Mouse (Mus musculus) lung, embryonic 14.5 days (tissue): ENCODE measurements around the gene Atp6v0e. TPM values are rescaled to one million over a fixed set of nuclear protein-coding genes. Genes with fewer than 3 reads are reported as not detected.

ENCODE experiments used
- ATAC-seq: fragments of 200-750 bp; cut with Nextera tagmentation; 2 replicates; pipeline ENCODE4 v1.8.0; 2017; ENCODE audit warnings: mild to moderate bottlenecking, moderate TSS enrichment, moderate library complexity; ENCODE audit not compliant: insufficient read depth
- DNase-seq: peaks from one replicate; pipeline ENCODE4 v3.0.0-alpha.2; 2015
- H3K27ac ChIP-seq: fragments of 300-500 bp; sonication (generic); 2 replicates; pipeline ENCODE4 v1.5.1; 2014; ENCODE audit warnings: low read depth, mild to moderate bottlenecking, moderate library complexity
- H3K27me3 ChIP-seq: fragments of 300-500 bp; sonication (generic); 2 replicates; pipeline ENCODE4 v1.6.1; 2014; ENCODE audit warnings: low read length, control low read depth; ENCODE audit not compliant: insufficient read depth
- H3K36me3 ChIP-seq: fragments of 300-500 bp; sonication (generic); 2 replicates; pipeline ENCODE4 v1.6.1; 2014; ENCODE audit warnings: control low read depth; ENCODE audit not compliant: insufficient read depth
- H3K4me1 ChIP-seq: fragments of 300-500 bp; sonication (generic); 2 replicates; pipeline ENCODE4 v1.6.1; 2014; ENCODE audit warnings: antibody characterized with exemption, control low read depth; ENCODE audit not compliant: insufficient read depth
- H3K4me2 ChIP-seq: fragments of 300-500 bp; sonication (generic); 2 replicates; pipeline ENCODE4 v1.6.1; 2014; ENCODE audit warnings: mild to moderate bottlenecking
- H3K4me3 ChIP-seq: fragments of 300-500 bp; sonication (generic); 2 replicates; pipeline ENCODE4 v1.5.1; 2014; ENCODE audit warnings: low read depth, low read length
- H3K9ac ChIP-seq: fragments of 300-500 bp; sonication (generic); 2 replicates; pipeline ENCODE4 v1.6.1; 2014
- H3K9me3 ChIP-seq: fragments of 300-500 bp; sonication (generic); 2 replicates; pipeline ENCODE4 v1.6.1; 2016; ENCODE audit warnings: low read depth, low read length, control low read depth
- CTCF ChIP-seq: IDR thresholded peaks from 2 replicates; pipeline ENCODE4 v1.5.1; 2016; ENCODE audit warnings: antibody characterized with exemption, low read depth
- WGBS: fragments of 180-500 bp; shearing (Covaris S2); extraction: QIAGEN DNeasy Blood & Tissue Kit; methylation state at CpG from one replicate; pipeline ENCODE4 v1.1.7; 2014; 5-methylcytosine and 5-hydroxymethylcytosine counted together
- polyA plus RNA-seq: library from polyadenylated mRNA; unstranded; fragments of >200 nt; fragmentation: Nextera tagmentation; extraction: Ambion mirVana; gene quantifications from 2 replicates; pipeline ENCODE4 v1.2.1, GENCODE M21; 2014

Atp6v0e gene
- polyA plus RNA-seq, 1 experiment from 2014 or later, result 143 TPM

DNA sequence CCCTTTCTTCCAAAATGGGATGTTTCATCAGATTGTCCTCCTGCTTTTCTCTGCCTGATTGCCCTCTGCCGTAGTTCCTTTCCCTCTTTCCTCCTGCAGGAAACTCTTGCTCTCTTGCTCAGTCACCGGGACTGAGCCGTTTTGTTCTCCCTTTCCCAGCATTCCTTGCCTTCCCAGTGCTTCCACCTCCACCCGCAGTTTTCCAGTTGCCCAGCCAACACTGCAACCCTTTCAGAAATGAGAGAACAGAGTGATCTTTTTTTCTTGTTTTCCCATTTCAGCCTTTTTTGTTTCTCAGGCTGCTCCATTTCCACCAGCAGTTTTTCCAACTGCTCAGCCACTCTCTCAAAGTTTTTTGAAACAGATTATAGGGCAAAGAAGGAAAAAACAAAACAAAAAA, 8.2 kb downstream of the Atp6v0e start:
- H3K9ac ChIP-seq, result no peak overlapping the region
- DNase-seq, result no peak
- 66% methylated on average over 4 of the region's 4 CpGs for WGBS
- H3K4me2 ChIP-seq, result no peak overlapping the region
- H3K27me3 ChIP-seq, result no peaks in the 10 kb centered on the region
- H3K9me3 ChIP-seq, result no peaks in the 10 kb centered on the region
- no peak for TF ChIP-seq CTCF
- no peak for ATAC-seq
- no peaks in the 10 kb centered on the region for H3K36me3 ChIP-seq
- H3K27ac ChIP-seq, result no peak overlapping the region
- H3K4me1 ChIP-seq, result no peaks in the 10 kb centered on the region
- no peak overlapping the region for H3K4me3 ChIP-seq

DNA sequence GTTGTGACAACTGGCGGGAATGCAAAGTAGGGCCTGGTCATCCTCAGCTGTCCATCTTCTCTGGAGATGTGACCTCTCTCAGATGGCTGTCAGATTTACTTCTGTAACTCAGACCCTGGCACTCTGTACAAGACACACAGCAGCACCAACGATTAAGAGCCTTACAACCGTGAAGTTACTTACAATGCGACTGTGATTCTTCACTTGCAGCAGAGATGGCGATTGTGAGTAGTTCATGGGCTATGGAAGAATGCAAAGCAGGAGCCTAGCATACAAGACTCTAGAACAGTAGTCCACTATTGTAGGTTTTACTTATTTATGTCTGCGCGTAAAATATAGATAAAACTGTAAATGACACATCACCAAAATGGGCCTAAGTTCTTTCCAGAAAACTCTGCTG, 12.8 kb downstream of the Atp6v0e start:
- Histone ChIP-seq H3K4me2 (peak overlapping the region; percentile 77), H3K4me1 (peaks cover 6% of the 10 kb centered on the region; the same call in 1 of the 2 replicates), H3K27me3 (no peaks in the 10 kb centered on the region), H3K27ac (no peak overlapping the region), H3K4me3 (peak overlapping the region; percentile 80), H3K9me3 (no peaks in the 10 kb centered on the region), H3K9ac (peak overlapping the region; percentile 69), H3K36me3 (no peaks in the 10 kb centered on the region)
- no peak for TF ChIP-seq CTCF
- WGBS, result 15% methylated on average over 7 of the region's 7 CpGs
- no peak for DNase-seq
- ATAC-seq, result peak; percentile 25; the same call in 1 of the 2 replicates

DNA sequence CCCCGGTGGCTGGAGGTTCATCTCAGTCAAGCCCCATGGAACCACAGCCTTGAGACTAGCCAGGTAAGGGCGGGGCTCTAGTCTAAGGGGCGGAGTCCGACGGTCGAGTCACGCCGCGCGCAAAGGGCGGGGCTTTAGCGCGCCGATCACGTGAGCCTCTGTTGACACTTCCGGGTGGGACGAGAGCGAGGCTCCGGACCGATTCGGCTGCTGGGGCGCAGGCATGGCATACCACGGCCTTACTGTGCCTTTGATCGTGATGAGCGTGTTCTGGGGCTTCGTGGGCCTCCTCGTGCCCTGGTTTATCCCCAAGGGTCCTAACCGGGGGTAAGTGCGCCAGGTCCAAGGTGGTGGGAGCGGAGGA, 13.2 kb downstream of the Atp6v0e start:
- Histone ChIP-seq H3K27ac (peak overlapping the region; percentile 80), H3K27me3 (no peaks in the 10 kb centered on the region), H3K4me1 (peaks cover 6% of the 10 kb centered on the region; the same call in 1 of the 2 replicates), H3K36me3 (no peaks in the 10 kb centered on the region), H3K9me3 (no peaks in the 10 kb centered on the region), H3K4me2 (peak overlapping the region; percentile 77), H3K4me3 (peak overlapping the region; percentile 80), H3K9ac (peak overlapping the region; percentile 69)
- DNase-seq (peak; percentile 95), ATAC-seq (peak; percentile 90)
- no peak for TF ChIP-seq CTCF
- 0% methylated on average over 30 of the region's 30 CpGs for WGBS

DNA sequence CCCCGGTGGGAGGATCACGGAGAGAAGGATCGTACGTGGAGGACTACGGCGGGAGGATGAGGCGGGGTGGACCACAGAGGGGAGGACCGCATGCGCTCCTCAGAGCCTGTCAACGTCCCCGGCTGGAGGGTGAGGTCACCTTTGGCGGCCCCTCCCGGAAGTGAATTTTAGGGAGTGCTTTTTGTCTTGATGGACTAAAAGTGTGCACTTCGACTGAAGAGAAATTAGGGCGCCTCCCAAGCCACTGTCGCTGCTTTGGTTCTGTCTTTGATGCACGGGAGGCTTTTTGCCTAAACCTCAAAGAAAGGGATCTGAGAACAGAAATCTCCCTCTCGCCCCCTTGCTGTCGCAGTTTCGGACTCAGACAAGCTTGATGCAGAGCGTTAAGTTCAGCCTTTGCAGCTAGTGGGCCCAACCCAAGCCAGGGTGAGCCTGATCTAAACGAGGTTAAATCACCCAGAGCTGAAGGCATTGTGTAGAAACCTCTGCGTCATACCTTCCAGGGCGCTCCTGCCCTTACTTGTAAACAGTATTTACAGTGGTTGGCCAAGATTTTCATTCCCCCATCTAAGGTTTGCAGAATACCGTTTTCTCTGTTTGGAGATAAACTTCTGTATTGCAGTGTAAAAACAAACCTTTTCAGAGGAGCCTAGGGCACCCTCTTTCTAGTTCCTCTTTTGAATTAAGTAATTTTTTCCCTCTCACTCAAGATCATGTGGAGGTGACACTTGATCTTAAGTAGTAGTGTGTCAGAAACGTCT, 13.8 kb downstream of the Atp6v0e start:
- H3K27ac ChIP-seq, result peak overlapping the region; percentile 80
- H3K4me1 ChIP-seq, result peaks cover 6% of the 10 kb centered on the region; the same call in 1 of the 2 replicates
- peak overlapping the region; percentile 80 for H3K4me3 ChIP-seq
- ATAC-seq (peak; percentile 90), DNase-seq (peak; percentile 76)
- WGBS, result 1% methylated on average over 26 of the region's 26 CpGs
- TF ChIP-seq CTCF, result peak; percentile 27; the same call in 1 of the 2 replicates
- no peaks in the 10 kb centered on the region for H3K36me3 ChIP-seq
- peak overlapping the region; percentile 77 for H3K4me2 ChIP-seq
- H3K9me3 ChIP-seq, result no peaks in the 10 kb centered on the region
- H3K9ac ChIP-seq, result peak overlapping the region; percentile 69
- H3K27me3 ChIP-seq, result no peaks in the 10 kb centered on the region

DNA sequence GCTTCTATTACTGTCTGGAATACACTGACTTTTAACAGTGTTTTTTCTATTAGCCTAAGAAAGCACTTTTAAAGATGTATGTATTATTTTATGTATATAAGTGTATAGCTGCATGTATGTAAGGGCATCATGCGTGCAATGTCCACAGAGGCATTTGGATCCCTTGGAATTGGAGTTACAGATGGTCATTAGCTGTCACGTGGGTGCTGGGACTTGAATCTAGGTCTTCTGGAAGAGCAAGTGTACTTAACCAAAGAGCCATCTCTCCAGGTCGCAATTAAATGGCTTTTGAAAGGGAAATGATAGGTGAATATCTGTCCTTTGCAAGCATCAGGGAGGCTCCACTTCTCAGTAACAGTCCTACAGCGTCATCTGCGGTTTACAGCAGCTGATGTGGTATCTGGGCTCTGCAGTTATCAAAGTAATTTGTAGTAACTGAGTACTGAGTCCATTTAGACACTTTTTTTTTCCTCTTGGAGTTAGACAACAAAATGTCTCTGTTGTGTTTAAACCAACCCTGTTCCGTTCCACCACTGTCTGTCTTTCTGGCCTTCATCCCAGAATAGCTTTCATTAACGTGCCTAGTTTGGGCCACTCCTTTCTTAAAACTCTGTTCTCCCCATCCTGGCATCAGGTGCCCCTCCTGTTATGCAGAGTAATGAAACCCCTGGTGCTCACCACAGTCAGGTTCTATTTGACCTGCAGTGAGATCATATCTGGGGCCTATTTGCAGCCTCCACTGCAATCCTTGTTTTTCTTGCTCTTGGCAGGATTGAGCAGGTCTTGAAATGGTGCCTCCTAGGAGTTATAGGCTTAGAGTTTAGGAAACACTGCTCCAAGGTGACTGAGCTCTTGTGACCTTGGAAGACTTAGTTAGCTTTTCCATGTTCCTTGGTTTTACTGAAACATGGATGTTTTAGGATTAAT, 14.9 kb downstream of the Atp6v0e start:
- peaks cover under 1% of the 10 kb centered on the region; the same call in 1 of the 2 replicates for H3K36me3 ChIP-seq
- H3K27ac ChIP-seq, result no peak overlapping the region
- no peaks in the 10 kb centered on the region for H3K27me3 ChIP-seq
- 0 out of 2 replicates have a peak overlapping the region, but pooled peaks have one; percentile 80 for H3K4me3 ChIP-seq
- no peak for TF ChIP-seq CTCF
- ATAC-seq (no peak), DNase-seq (no peak)
- H3K4me2 ChIP-seq, result peak overlapping the region; percentile 77
- no peak overlapping the region for H3K9ac ChIP-seq
- WGBS, result 75% methylated on average over 7 of the region's 7 CpGs
- no peaks in the 10 kb centered on the region for H3K9me3 ChIP-seq
- H3K4me1 ChIP-seq, result peaks cover 6% of the 10 kb centered on the region; the same call in 1 of the 2 replicates

DNA sequence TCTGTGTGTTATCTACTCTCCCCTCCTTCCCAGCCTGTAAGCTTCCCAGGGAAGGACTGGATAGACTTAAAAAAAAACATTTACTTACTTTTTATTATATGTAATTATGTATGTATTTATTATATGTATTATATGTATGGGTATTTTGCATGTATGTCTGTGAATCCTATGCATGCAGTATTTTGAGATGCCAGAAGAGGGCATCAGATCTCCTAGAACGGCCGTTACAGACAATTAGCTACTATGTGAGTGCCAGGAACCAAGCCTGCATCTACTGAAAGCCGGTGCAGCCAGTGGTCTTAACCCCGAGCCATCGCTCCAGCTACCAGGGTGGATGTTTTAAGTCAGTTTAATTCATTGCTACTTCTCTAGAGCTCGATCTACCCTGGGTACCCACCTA, 18.2 kb downstream of the Atp6v0e start:
- H3K9ac ChIP-seq, result no peak overlapping the region
- H3K4me3 ChIP-seq, result no peak overlapping the region
- ATAC-seq (no peak), DNase-seq (no peak)
- peaks cover 8% of the 10 kb centered on the region; the same call in 1 of the 2 replicates for H3K36me3 ChIP-seq
- H3K9me3 ChIP-seq, result no peaks in the 10 kb centered on the region
- no peak overlapping the region for H3K4me2 ChIP-seq
- H3K27me3 ChIP-seq, result no peaks in the 10 kb centered on the region
- 84% methylated on average over 6 of the region's 6 CpGs for WGBS
- peaks cover 6% of the 10 kb centered on the region; the same call in 1 of the 2 replicates for H3K4me1 ChIP-seq
- TF ChIP-seq CTCF, result peak; percentile 17; the same call in 1 of the 2 replicates
- H3K27ac ChIP-seq, result no peak overlapping the region
